Comparison of ENCODE assay signal across 23 mouse cellular contexts in genomic region chr9:114988029-114988428, GRCm38 (mm10).
"Had no signal": no experiment of that assay in that cellular context is flagged by ENCODE, and none has a peak within 500 bp of the region (broad histone marks: within the 10 kb centered on the region; RNA-seq: fewer than 3 reads in every experiment).

No protein-coding gene starts in this region.

- H3K4me2 ChIP-seq: heart, embryonic 11.5 days; heart, embryonic 13.5 days; heart, embryonic 15.5 days; hindbrain, embryonic 13.5 days; hindbrain, embryonic 15.5 days; limb, embryonic 12.5 days; liver, embryonic 11.5 days had no signal

- H3K36me3 ChIP-seq: heart, embryonic 15.5 days; hindbrain, embryonic 13.5 days; limb, embryonic 10.5 days; limb, embryonic 12.5 days had no signal

- DNase-seq: gastrocnemius, postnatal 14 days; gastrocnemius, postnatal 36 days; heart, adult 11 months; heart, adult 2 months; heart, postnatal 14 days; heart, postnatal 36 days; kidney, adult 11 months; kidney, adult 2 months; kidney, adult 9 months; kidney, postnatal 25 days; kidney, postnatal 4 days; liver had no signal

- H3K27ac ChIP-seq: heart, adult 2 months; heart, embryonic 15.5 days; limb, embryonic 10.5 days; limb, embryonic 12.5 days had no signal

- H3K4me3 ChIP-seq: heart, adult 2 months; heart, embryonic 13.5 days; heart, embryonic 15.5 days; hindbrain, embryonic 13.5 days; hindbrain, embryonic 15.5 days; layer of hippocampus, adult 2 months; left cerebral cortex, adult 2 months; limb, embryonic 10.5 days; limb, embryonic 12.5 days had no signal

- H3K4me1 ChIP-seq: heart, embryonic 15.5 days; limb, embryonic 10.5 days had no signal

- H3K9ac ChIP-seq: heart, embryonic 13.5 days; heart, embryonic 15.5 days; hindbrain, embryonic 13.5 days; hindbrain, embryonic 15.5 days; limb, embryonic 12.5 days had no signal

- ATAC-seq: intestine, embryonic 16.5 days had no signal

- H3K9me3 ChIP-seq: hindbrain, embryonic 15.5 days; limb, embryonic 10.5 days had no signal

- H3K27me3 ChIP-seq: heart, embryonic 13.5 days; heart, embryonic 15.5 days; hindbrain, embryonic 13.5 days; hindbrain, embryonic 15.5 days; limb, embryonic 12.5 days had no signal
